Mouse (Mus musculus) testis, adult 2 months (tissue): ENCODE data around the gene Dlgap1. TPM values are rescaled to one million over a fixed set of nuclear protein-coding genes. Genes with fewer than 3 reads are reported as not detected.

Source experiments
- H3K27ac ChIP-seq: fragments of 200-500 bp; 2 replicates; pipeline ENCODE4 v1.5.1; 2012; ENCODE audit warnings: low read depth, low read length; ENCODE audit not compliant: control insufficient read depth, insufficient read depth
- H3K27me3 ChIP-seq: fragments of 200-500 bp; 2 replicates; pipeline ENCODE4 v1.6.1; 2012; ENCODE audit warnings: mild to moderate bottlenecking, low read length, moderate library complexity; ENCODE audit not compliant: control insufficient read depth, insufficient read depth
- H3K36me3 ChIP-seq: fragments of 200-500 bp; 2 replicates; pipeline ENCODE4 v1.6.1; 2012; ENCODE audit warnings: mild to moderate bottlenecking, low read length; ENCODE audit not compliant: control insufficient read depth, insufficient read depth
- H3K4me1 ChIP-seq: fragments of 200-500 bp; 2 replicates; pipeline ENCODE4 v1.6.1; 2012; ENCODE audit warnings: low read length; ENCODE audit not compliant: control insufficient read depth, insufficient read depth
- H3K4me3 ChIP-seq: fragments of 200-500 bp; 2 replicates; pipeline ENCODE4 v1.5.1; 2012; ENCODE audit warnings: low read depth, mild to moderate bottlenecking, low read length, moderate library complexity, mixed read lengths; ENCODE audit not compliant: control insufficient read depth
- CTCF ChIP-seq: fragments of 200-500 bp; IDR thresholded peaks from 2 replicates; pipeline ENCODE4 v1.5.1; 2012; ENCODE audit warnings: low read depth, mild to moderate bottlenecking, inconsistent platforms, low read length, moderate library complexity; ENCODE audit not compliant: control insufficient read depth, insufficient read depth, insufficient replicate concordance
- POLR2A ChIP-seq: fragments of 200-500 bp; IDR thresholded peaks from 2 replicates; pipeline ENCODE4 v1.6.1; 2012; ENCODE audit warnings: low read depth, mild to moderate bottlenecking, inconsistent platforms, low read length, moderate library complexity; ENCODE audit not compliant: control insufficient read depth
- polyA plus RNA-seq: library from polyadenylated mRNA; depleted of rRNA; stranded (reverse); fragments of >200 nt; gene quantifications from 2 replicates; pipeline ENCODE4 v1.2.3, GENCODE M21; 2012

Gene Dlgap1
- polyA plus RNA-seq, 1 experiment = 3.5 TPM

GRCm38 (mm10) chr17:70068281-70068680, 99.4 kb downstream of the Dlgap1 start:
- Histone ChIP-seq H3K36me3 (no peaks in the 10 kb centered on the region), H3K4me3 (no peak overlapping the region), H3K27ac (no peak overlapping the region), H3K27me3 (no peaks in the 10 kb centered on the region), H3K4me1 (no peaks in the 10 kb centered on the region)
- no peak for TF ChIP-seq CTCF
- no peak for TF ChIP-seq POLR2A

DNA sequence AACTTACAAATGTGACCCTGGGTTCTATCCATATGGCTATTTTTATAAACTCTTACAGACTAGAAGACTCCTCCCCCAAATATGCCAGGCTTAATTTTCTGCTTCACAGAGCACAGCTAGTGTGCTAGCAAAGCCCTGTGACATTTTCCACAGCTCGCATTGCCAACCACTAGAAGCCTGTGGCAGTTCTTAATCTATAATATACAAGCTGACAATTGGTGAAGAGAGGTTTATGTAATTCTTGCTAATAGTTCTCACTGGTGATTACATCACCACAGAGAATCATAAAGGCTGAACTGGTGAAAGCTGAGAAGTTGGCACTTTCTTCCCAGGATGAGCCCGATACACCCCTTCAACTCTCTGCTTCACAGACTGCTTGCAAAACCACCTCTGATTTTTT, 103.2 kb downstream of the Dlgap1 start:
- TF ChIP-seq POLR2A (no peak), CTCF (no peak)
- H3K4me3 ChIP-seq = no peak overlapping the region
- no peaks in the 10 kb centered on the region for H3K36me3 ChIP-seq
- H3K27me3 ChIP-seq = no peaks in the 10 kb centered on the region
- H3K4me1 ChIP-seq = no peaks in the 10 kb centered on the region
- H3K27ac ChIP-seq = no peak overlapping the region

- Histone ChIP-seq H3K4me1 (no peaks in the 10 kb centered on the region), H3K27ac (no peak overlapping the region), H3K4me3 (no peak overlapping the region), H3K27me3 (no peaks in the 10 kb centered on the region), H3K36me3 (no peaks in the 10 kb centered on the region)
- TF ChIP-seq CTCF (no peak), POLR2A (no peak)
Observed at GRCm38 (mm10) chr17:70088220-70088619, 119.3 kb downstream of the Dlgap1 start.

GRCm38 (mm10) chr17:70090737-70091136, 121.9 kb downstream of the Dlgap1 start:
- no peaks in the 10 kb centered on the region for H3K4me1 ChIP-seq

DNA sequence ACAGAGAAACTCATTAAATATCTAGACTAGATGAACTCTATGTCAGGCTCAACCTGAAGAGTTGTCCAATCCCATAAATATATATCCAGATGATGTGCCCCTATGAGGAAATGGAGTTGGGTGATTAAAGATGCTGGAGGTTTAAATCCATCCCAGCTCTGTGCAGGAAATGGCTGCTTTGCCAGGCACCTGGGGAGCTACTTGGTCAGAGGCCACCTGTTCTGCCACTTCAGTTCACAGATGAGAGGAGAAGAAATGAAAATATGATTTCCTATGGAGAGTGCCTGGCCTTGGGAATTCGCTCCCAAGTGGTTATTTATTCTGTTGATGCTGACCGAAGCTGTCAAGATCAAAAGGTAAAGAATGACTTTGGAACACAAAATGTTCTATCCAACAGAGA, 160.3 kb downstream of the Dlgap1 start:
- Histone ChIP-seq H3K4me1 (no peaks in the 10 kb centered on the region), H3K4me3 (no peak overlapping the region), H3K27ac (no peak overlapping the region), H3K36me3 (no peaks in the 10 kb centered on the region), H3K27me3 (no peaks in the 10 kb centered on the region)
- TF ChIP-seq POLR2A = no peak
- TF ChIP-seq CTCF = no peak

More at GRCm38 (mm10) chr17:70090737-70091136, 121.9 kb downstream of the Dlgap1 start:
- Histone ChIP-seq H3K36me3 (no peaks in the 10 kb centered on the region), H3K4me3 (no peak overlapping the region), H3K27ac (no peak overlapping the region), H3K27me3 (no peaks in the 10 kb centered on the region)
- TF ChIP-seq CTCF = no peak
- TF ChIP-seq POLR2A = no peak

DNA sequence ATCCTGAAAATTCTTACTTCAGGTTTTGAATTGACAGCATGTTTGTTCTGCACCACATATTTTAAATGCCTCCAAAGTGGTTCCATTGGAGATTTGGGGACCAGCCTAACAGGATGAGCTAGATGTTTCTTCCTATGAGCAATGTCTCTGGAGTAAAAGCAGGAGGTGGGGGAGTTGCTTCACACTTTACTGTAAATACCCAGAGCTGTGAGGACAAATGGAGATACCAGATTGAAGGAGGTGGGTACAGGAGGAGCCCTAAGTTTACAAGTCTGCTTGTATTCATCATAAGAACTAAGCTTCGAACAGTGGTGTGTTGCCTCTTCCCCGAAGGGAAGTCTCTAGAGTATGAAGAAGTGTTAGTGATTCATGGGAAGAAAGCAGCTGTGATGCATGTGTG, 201.0 kb downstream of the Dlgap1 start:
- TF ChIP-seq POLR2A = no peak
- no peak for TF ChIP-seq CTCF
- no peaks in the 10 kb centered on the region for H3K27me3 ChIP-seq

GRCm38 (mm10) chr17:70172500-70173036, 203.7 kb downstream of the Dlgap1 start:
- Histone ChIP-seq H3K4me3 (no peak overlapping the region), H3K4me1 (no peaks in the 10 kb centered on the region), H3K27ac (no peak overlapping the region), H3K36me3 (no peaks in the 10 kb centered on the region), H3K27me3 (no peaks in the 10 kb centered on the region)
- TF ChIP-seq CTCF = no peak
- no peak for TF ChIP-seq POLR2A

More for the DNA sequence above, 201.0 kb downstream of the Dlgap1 start:
- no peak overlapping the region for H3K27ac ChIP-seq
- no peak overlapping the region for H3K4me3 ChIP-seq
- H3K36me3 ChIP-seq = no peaks in the 10 kb centered on the region
- no peaks in the 10 kb centered on the region for H3K4me1 ChIP-seq

DNA sequence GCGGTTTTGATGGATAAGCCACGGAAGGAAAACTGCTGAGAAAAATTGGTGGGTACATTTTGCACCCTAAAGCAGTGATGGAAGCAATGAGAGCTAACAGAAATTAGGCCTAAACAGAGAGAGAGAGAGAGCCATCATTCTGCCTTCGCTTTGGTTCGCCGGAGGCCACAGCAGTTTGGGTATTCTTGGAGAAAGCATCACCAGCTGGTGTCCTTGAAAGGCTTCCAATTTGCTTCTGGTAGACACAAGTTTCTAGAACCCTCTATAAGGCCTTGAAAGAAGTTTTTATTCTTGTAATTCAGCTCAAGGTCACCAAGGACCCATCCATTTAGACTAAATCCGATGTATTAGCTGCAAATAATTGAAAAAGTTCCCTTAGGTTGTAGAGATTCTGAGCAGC, 205.0 kb downstream of the Dlgap1 start:
- TF ChIP-seq CTCF = no peak
- TF ChIP-seq POLR2A = no peak
- no peak overlapping the region for H3K27ac ChIP-seq
- H3K4me1 ChIP-seq = no peaks in the 10 kb centered on the region
- H3K4me3 ChIP-seq = no peak overlapping the region
- no peaks in the 10 kb centered on the region for H3K27me3 ChIP-seq
- no peaks in the 10 kb centered on the region for H3K36me3 ChIP-seq
